Mouse (Mus musculus) right cerebral cortex, postnatal 10 days (tissue): ENCODE measurements around the gene Tbl3.
"Not testable (repeated sequence)": the region's sequence is repeated elsewhere in the genome, so short reads cannot be mapped to it uniquely, and the experiment has no call there.

Source experiments
- DNase-seq, 2 experiments: peaks; one replicate each; pipeline ENCODE4 v3.0.0; 2021; ENCODE audit warnings: low spot score in 2 of 2

Gene Tbl3

DNA sequence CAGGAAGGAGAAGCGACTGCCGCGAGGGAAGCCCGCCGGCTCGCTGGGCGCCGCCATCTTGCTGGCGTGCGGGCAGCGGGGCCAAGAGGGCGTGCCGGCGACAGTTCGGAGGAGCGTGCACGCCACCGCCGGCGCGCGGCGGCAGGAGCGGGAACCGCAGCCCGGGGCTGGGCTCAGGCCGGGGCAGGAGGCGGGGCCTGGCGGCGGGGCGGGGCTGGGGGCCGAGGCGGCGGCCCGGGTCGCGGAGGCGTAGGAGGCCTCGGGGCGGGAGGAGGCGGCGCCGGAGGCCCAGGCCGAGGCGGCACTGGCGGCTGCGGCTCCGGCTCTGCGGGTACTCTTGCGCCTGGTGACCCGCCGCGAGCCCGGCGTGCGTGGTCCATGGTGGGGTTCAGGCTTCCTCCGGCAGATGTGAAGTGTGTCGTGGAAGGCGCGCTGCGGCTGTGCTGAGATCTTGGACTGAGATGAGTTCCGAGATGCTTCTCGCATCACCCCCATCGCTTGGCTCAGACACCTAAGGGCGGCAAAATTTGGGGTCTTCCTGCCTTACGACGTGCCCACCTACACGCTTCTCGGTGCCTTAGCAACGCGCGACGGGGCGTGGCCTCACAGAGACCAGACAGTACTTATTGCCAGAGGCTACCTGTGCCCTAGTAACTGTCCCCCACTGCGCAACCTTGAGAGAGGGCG lies 11.3 kb downstream of the Tbl3 start, which contains the start of the genes Gfer and Noxo1:
Gfer (minus strand) TSS at position 146 of the 687 bp plus-strand sequence.
Noxo1 (plus strand) TSS at position 224 of the 687 bp plus-strand sequence.
- DNase-seq = peak; percentile 90

DNA sequence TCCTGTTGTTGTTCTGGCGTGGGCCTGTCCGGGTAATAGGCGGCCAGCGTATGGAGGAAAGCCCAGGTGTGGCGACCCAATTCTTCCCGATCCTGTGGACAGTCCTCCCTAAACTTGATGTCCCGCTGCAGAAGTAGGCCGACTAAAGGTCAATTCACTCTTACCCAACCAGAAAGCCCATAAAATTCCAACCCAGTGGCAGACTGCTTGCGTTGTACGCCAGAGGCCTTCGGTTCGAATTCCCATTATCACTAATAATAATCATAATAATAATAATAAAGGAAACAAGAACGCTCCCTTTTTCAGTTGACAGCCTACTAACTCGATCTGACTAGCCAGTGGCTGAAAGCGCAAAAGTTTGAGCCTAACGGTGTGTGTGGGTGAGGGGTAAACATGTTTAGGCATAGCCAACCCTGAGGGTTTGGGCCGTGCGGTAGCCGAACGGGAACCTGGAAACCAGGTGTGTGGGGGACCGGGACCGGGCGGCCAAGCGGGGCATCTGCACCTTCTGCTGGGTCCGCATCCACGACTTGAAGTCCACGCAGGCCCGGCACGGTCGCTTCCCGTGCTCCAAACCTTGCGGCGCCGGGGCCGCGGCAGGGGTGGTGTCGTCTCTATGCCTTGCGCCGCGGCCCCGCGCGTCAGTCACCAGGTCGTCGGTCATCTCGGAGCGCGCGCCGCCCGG lies 12.0 kb downstream of the Tbl3 start:
- no peak for DNase-seq

- no peak for DNase-seq
Measured at GRCm38 (mm10) chr17:24692385-24692784, 15.1 kb downstream of the Tbl3 start.

DNA sequence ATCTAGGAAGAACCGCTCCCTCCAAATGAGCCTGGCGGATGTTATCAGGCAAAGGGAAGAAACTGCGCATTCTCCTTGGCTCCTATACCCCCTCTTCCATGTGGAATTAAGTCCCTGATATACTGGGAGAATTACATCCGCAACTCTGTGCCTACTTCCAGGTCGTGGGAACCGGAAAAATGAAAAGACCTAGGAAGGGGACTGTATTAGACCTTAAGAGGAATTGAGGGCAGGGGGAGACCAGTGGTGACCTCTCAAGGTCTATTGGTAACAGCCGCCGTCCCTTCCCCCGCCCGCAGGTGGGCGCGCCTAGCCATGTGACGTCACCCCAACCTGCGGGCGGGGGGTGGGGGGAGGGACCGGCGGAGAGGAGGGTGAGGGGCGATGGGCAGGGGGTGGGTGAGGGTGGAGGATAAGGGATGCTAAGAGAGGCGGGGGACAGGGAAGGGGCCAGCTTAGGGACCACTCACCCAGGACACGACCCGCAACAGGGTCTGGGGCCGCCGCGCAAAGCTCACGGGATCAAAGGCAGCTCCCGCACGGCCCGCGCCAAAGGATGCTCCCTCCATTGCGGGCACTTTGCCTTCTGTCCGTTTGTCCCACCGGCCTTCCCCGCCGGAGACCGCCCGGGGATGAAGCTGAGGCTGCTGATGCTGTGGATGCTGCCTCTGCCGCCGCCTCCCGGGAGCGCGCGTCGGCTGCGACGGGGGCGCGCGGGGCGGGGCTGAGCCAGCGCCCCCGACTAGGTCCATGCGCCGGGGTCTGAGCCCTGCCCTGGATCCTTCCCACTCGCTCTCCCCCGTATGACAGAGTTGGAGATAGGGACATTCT lies 18.0 kb downstream of the Tbl3 start, which contains the start of gene Syngr3:
Syngr3 (minus strand) TSS at position 705 of the 831 bp plus-strand sequence.
- peak; percentile 67 to 69 for DNase-seq

DNA sequence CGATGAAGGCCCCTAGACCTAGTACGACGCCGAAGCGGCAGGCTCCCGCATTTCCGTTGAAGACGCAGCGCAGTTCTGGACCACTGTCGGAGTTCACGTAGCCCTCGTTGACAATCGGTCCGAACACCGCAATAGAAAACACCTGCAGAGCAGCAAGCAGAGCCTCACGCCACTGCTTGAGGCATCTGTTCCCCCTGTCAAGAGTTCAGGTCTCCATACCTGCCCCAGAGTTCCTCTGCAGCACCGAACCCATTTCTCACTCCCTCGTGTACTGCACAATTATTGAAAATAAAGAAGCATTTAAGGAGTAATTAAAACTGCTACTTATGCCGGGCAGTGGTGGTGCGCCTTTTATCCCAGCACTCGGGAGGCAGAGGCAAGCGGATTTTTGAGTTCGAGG lies 19.9 kb downstream of the Tbl3 start:
- DNase-seq = no peak

DNA sequence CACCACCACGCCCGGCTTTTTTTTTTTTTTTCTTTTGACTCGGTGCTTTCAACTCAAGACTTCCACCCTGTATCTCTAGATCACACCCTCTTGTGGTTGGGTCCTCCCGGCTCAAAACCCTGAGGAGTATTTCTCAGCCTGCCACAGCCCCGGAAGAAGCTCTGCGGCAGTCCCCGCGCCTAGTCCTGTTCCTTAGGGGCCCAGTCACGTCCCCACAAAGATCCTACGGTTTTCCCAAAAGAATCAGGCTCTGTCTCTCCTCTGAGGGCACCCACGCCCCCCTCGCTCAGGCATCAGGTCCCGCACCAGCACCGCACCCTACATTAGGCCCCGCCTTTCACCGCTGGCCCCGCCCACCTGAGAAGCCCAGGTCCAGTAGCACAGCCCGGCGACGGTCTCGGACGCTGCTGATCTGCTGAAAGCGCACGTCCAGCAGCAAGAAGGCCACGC lies 20.3 kb downstream of the Tbl3 start:
- DNase-seq = peak in 1 of 2 experiments; percentile 46

GRCm38 (mm10) chr17:24686514-24686913 lies 20.9 kb downstream of the Tbl3 start:
- DNase-seq = peak in 1 of 2 experiments; percentile 37

DNA sequence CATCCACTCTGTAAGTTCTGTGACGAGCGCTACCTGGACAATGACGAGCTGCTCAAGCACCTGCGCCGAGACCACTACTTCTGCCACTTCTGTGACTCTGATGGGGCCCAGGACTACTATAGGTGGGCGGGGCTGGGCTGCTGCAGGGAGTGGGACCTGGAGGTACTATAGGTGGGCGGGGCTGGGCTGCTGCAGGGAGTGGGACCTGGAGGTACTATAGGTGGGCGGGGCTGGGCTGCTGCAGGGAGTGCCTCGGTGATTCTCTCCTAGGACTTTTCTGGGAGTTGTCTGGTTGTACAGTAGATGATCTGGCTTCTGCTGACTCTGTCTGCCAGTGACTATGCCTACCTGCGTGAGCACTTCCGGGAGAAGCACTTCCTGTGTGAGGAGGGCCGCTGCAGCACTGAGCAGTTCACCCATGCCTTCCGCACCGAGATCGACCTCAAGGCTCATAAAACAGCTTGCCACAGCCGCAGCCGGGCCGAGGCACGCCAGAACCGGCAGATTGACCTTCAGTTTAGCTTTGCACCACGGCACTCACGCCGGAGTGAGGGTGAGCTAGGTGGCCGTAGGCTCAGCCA lies 29.9 kb downstream of the Tbl3 start:
- no peak for DNase-seq

DNA sequence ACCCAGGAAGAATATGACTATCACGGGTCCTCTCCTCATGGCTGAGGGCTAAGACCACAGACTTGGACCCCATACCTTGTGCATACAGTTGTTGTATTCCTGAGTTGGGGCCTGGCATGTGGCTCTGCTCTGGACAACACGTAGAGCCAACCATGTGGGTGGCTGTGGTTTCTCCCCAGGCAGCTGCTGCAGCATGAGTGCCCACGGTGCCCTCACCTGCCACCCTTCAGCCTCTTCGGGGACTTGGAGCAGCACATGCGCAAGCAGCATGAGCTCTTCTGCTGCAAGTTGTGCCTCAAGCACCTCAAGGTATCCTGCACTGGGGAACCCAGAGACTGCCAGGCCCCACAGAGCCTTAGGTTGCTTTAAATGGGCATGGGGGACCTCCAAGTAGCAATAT lies 30.6 kb downstream of the Tbl3 start:
- no peak for DNase-seq

DNA sequence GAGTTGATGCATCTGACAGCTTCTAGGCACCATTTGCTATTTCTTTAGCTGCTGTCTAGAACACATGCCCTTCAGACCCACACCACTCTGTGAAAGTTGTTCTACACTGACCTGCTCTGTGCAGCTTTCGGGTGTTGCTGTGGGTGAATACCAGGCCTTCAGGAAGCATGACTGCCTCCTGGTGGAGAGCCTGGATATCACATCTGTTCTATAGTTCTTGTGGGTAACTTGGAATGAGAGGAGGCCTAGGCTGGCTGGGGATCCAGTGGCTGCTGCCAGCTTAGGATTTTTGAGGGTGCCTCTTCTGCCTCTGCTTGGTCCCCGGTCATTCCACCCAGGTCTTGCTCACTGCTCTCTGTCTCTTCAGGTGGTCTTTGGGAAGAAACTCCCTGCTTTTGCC lies 31.3 kb downstream of the Tbl3 start:
- DNase-seq = peak; percentile 73 to 80

- peak; percentile 63 to 70 for DNase-seq
Measured at GRCm38 (mm10) chr17:24674277-24674676, 33.2 kb downstream of the Tbl3 start.

GRCm38 (mm10) chr17:24672141-24672540 lies 35.3 kb downstream of the Tbl3 start:
- DNase-seq = no peak

GRCm38 (mm10) chr17:24671346-24671745 lies 36.1 kb downstream of the Tbl3 start:
- no peak for DNase-seq

DNA sequence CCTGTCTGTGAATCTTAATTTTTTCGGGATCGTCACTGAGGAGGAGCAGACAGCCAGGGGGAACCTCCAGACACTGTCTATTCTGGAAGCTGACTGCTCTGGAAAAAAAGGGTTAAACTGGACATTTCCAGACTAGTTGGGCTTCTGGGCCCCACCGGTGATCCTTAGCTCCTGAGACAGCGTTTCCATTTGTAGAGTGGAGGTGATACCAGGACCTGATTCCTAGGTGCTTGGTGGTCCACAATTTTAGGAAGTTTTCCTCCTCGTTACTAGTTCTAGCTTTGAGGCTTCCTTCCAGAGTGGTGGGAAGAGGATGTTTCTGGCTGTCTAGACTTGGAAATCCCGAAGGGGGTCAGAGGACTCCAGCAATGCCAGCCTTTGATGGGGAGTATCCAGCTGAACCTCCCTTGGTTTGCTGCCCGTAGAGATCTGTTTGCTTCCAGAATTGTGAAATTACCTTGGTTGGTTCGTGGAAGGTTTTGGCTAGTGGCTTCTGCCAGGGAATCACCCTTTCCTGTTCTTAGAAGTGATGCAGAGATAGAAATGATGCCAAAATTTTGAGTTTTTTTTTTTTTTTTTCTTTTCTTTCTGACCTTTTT lies 37.1 kb downstream of the Tbl3 start:
- no peak for DNase-seq

DNA sequence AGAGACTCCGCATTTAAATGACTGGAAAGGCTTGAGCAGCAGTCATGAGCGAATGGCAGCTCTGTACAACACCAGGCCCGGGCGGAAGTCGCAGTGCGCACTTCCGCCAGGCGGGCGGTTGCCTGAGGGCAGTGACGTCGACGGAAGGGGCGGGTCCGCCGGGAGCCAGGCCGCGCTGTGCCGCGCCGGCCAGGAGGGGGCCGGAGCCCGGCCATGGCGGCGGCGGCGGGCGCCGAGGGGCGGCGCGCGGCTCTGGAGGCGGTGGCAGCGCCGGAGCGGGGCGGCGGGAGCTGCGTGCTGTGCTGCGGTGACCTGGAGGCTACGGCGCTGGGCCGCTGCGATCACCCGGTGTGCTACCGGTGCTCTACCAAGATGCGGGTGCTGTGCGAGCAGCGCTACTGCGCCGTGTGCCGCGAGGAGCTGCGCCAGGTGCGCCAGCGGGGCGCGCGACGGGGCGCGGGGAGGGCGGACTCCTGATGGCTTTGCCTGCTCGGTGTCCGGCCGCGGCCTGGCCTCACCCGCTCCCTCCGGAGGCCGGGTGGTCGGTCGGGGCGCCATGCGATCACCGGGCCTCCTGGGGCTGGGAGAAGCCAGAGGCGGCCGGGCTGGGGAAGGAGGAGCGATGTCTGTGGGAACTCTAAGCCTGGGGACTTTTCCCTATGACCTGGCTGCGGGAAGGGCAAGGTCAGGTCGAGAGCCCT lies 37.8 kb downstream of the Tbl3 start, which contains the start of gene Zfp598:
Zfp598 (plus strand) TSS at position 143 of the 701 bp plus-strand sequence.
- DNase-seq = peak; percentile 96

DNA sequence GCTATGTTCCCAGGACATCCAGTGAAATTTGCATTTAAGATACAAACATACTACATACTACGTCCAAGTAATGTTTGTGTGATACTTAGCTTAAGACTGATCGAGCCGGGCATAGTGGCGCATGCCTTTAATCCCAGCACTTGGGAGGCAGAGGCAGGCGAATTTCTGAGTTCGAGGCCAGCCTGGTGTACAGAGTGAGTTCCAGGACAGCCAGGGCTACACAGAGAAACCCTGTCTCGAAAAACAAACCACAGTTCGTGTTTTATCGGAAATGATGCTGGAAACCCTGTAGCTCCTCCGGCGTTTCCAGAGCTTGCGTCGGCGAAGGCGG lies 38.3 kb downstream of the Tbl3 start:
- not testable (repeated sequence) for DNase-seq

GRCm38 (mm10) chr17:24667416-24667815 lies 40.0 kb downstream of the Tbl3 start:
- peak in 1 of 2 experiments; percentile 61 for DNase-seq

GRCm38 (mm10) chr17:24667011-24667410 lies 40.4 kb downstream of the Tbl3 start:
- not testable (repeated sequence) for DNase-seq

GRCm38 (mm10) chr17:24658017-24658758 lies 49.3 kb downstream of the Tbl3 start, which contains the start of gene Npw:
Gene Npw (minus strand): TSS chr17:24658457.
- DNase-seq = no peak

GRCm38 (mm10) chr17:24654969-24655368 lies 52.5 kb downstream of the Tbl3 start:
- no peak for DNase-seq
